Mouse (Mus musculus): Measurements from ENCODE around the gene Hdhd5.

Hdhd5 gene

GRCm38 (mm10) chr6:120529123-120529522 lies 2.0 kb downstream of the Hdhd5 start:
- DNase-seq = peak; percentile 20

- no peak for DNase-seq
These were observed 6.3 kb downstream of the Hdhd5 start for GRCm38 (mm10) chr6:120524796-120525195.

DNA sequence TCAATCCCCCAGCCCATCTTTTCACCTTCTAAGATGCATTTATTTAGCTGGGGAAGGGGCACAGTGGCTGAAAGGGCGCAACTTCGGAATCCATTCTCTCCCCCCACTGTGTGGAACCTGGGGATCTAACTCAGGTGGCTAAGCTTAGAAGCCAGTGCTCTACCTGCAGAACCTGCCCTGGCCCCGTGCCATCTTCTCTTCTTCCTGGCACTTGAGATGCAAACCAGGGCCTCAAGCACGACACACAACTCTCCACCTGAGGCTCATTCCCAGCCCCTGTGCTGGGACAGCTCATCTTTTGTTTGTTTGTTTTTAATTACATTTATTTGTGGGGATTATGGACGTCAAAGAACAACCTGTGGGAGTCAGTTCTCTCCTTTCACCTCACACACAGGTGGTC lies 11.5 kb downstream of the Hdhd5 start:
- no peak for DNase-seq

DNA sequence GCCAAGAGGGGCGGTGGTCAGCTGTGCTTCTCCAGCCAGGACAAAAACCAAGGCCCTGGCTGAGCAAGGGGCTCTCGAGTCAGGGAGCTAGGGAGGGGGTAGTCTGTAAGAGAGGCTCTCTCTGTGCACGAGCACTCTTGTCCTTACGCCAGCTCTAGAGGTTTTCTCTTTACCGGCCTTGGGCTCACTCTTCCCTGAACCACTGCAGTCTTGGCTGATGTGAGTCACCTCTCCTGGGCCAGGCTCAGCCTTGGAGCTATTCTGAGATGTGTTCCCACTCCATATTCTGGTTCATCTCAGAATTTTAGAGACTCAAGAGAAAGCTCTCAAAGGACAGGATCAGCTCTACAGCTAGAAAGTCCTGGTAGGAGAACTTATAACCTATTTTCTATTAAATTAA lies 13.8 kb downstream of the Hdhd5 start:
- no peak for DNase-seq

- no peak for DNase-seq
These were observed 14.2 kb downstream of the Hdhd5 start for GRCm38 (mm10) chr6:120516879-120517278.

DNA sequence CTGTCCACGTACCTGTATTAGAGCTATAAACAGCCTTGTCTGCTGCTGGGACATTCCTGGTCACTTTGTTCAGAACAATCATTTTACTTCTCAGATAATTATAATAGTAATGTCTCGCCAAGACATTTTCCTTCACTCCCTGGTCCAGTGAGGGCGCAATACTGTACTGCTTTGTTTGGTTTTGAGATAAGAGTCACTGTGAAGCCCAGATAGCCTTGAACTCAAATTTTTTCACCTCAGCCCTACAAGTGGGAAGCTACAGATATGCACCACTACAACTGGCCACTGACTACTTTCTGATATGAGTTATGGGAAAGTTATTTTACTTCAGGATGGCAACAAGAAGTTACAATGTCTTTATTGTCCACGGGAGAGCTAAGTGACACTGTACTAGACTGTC lies 14.7 kb downstream of the Hdhd5 start:
- no peak for DNase-seq

GRCm38 (mm10) chr6:120511212-120511611 lies 19.9 kb downstream of the Hdhd5 start:
- no peak for DNase-seq

- DNase-seq = no peak
These were observed 20.7 kb downstream of the Hdhd5 start for GRCm38 (mm10) chr6:120510425-120510824.

DNA sequence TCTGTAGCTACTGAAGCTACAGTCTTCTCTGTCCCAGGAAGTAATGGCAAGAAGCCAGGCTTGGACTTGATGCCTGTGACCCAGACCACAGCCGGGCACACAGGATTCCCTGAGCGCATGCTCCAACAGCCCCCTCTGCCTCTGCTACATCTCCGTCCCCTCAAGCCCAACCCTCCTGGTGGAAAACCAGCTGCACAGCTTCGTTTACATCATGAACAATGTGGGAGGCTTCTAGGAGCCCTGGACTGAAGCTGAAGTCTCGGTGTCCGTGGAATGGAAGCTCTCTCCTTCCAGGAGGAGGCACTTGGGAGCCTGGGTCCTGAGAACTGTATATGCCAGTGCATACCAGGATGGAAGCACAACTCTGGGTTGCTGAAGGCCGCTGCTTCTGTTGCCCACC lies 21.1 kb downstream of the Hdhd5 start:
- no peak for DNase-seq

DNA sequence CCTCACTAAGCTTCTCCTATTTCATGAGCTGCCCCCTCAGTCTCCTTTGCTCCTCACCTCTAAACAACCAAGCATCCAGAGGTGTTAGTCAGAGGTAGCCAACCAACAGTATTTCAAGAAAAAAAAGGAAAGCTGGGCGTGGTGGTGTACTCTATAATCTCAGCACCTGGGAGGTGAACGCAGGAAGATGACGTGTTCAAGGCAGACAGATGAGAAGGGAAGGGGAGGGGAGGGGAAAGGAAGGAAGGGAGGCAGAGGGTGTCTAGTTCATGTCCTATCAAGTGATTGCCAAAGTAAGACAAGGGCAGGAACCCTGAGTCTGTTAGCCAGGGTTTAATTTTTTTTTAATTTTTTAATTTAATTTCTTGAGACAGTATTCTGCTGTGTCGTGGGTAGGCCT lies 22.5 kb downstream of the Hdhd5 start:
- DNase-seq = no peak

GRCm38 (mm10) chr6:120505531-120505930 lies 25.6 kb downstream of the Hdhd5 start:
- DNase-seq = no peak

- no peak for DNase-seq
These were observed 27.1 kb downstream of the Hdhd5 start for GRCm38 (mm10) chr6:120504051-120504450.

- no peak for DNase-seq
These were observed 34.6 kb downstream of the Hdhd5 start for GRCm38 (mm10) chr6:120496544-120496943.

DNA sequence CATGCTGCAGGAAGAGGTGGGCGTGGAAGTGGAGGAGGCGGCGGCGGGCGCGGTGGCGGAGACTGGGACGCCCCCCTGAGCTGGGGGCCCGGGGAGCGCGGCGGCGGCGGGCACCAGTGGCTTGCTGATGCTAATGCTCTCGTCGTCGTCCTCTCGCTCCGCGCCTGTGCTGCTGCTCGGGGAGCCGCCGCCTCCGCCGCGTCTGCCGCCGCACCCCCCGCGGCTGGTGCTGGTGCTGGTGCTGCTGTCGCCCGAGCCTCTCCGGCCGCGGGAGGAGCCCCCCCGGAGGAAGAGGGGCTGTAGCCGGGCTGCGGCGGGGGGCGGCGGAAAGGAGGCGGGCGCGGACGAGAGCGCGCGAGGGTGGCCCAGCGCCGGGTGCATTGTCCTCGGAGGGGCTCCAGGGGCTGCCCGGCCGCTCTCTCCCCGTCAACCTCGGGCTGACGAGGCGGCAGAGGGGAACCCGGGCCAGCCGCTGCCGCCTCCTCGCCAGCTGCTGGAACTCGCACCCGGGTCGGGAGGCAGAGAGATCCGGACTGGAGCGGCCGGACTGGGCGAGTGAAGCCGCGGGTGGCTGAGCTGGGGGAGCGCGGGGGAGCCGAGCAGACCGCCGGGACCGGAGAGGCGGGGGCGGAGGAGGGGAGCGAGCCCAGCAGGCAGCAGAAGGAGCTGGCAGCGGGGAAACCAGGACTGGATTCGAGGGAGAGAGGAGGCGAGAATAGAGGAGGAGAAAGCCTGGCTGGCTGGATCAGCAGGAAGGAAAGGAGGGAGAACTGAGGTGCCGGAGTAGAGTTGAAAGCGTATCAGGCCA lies 37.5 kb downstream of the Hdhd5 start, which contains the start of gene Tmem121b:
Tmem121b (minus strand) TSS at position 434 of the 808 bp plus-strand sequence.
- peak; percentile 60 for DNase-seq

GRCm38 (mm10) chr6:120492499-120493373 lies 38.4 kb downstream of the Hdhd5 start:
- DNase-seq = no peak

DNA sequence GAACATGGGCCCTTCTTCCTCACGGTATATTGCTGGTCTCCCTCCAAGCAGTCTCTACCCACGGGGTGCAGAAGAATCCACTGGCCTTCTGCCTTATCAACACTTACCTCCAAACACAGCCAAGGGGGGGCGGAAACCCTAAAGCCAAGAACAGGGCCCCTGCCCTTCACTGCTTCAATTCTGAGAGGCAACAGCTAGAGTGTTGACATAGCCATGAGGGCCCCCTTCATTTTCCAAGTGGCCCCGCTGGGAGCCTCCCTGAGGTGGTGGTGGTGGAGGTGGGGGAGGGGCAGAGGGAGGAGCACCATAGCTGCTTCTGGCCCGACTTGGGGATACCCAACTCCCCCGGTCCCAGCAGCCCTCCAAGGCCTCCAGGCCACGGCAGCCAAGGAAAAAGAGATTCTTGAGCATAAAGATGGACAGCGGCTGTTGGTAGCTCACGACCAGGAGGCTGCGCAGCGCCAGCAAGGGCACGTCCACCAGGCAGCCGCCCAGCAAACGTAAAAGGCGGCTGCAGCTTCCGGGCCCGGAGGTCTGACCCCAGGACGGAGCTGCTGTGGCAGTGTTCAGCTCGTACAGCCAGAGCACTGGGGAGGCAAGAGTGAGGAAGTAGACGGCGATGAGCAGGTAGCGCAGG lies 39.1 kb downstream of the Hdhd5 start:
- DNase-seq = no peak

GRCm38 (mm10) chr6:120491064-120491463 lies 40.1 kb downstream of the Hdhd5 start:
- DNase-seq = no peak

DNA sequence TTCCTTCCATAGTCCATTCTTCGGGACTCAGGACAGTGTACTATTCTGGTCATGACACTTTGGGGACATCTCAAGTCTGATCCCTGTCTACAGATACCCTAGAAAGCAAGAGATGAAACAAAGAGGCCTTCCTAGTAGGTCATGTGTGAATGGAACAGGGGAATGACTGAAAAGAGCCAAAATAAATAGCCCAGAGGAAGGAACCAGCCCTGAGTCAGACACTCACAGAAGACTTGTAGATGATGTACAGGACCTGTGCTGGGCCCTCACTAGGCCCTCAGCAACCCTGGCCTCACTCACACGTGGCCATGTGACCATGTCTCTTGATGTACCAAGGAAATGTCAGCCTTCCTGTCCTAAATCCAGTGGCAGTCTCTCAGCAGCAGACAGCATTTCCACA lies 41.7 kb downstream of the Hdhd5 start:
- no peak for DNase-seq

GRCm38 (mm10) chr6:120488647-120489046 lies 42.5 kb downstream of the Hdhd5 start:
- no peak for DNase-seq

DNA sequence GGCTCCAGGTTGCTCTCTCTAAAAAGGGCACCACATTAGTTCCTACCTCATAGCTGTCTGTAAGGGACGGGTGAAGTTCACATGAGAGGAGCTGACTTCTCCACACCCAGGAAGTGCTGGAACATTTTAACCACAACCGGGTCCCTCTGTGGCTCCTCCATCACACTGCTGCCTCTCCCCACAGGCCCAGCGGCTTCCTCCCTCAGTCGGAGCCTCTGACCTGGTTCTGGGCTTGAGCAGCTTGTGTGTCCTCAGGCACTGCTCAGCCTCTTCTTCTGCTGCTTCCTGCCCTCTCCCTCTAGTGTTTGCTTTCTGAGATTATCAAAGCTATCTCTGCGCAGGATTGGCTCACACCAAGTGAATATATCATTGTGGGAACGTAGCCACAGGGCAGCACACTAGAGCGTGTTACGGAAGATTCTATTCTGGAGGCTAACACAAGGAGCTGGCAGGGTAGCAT lies 45.0 kb downstream of the Hdhd5 start:
- no peak for DNase-seq

DNA sequence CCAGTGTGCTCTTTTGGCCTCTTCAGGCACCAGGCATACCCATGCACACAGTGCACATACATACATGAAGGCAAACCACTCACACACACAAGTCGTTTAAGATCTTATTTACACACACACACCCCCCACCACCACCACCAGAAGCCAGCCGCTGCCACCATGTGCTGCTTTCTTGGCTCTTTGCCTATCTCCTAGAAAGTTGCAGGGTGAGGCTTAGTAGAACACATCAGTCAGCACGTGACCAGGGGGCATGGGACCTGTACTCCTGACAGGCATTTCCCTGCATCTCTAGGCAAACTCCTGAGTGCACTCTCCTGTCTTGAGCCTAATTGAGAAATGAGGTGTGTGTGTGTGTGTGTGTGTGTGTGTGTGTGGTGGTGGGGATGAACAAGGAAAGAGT lies 46.1 kb downstream of the Hdhd5 start:
- DNase-seq = no peak

GRCm38 (mm10) chr6:120483211-120483626 lies 47.9 kb downstream of the Hdhd5 start:
- DNase-seq = no peak

GRCm38 (mm10) chr6:120482756-120483155 lies 48.4 kb downstream of the Hdhd5 start:
- no peak for DNase-seq

All from cerebellum, adult 9-10 months (tissue).